Mouse (Mus musculus) liver, postnatal 0 days (tissue): ENCODE results near the gene Eml2. TPM values are rescaled to one million over a fixed set of nuclear protein-coding genes. Genes with fewer than 3 reads are reported as not detected.

Experiments
- ATAC-seq: fragments of 200-750 bp; cut with Nextera tagmentation; 2 replicates; pipeline ENCODE4 v1.8.0; 2017; ENCODE audit warnings: mild to moderate bottlenecking, moderate library complexity
- DNase-seq: peaks from one replicate; pipeline ENCODE4 v3.0.0-alpha.2; 2016
- H3K27ac ChIP-seq: fragments of 300-500 bp; sonication (generic); 2 replicates; pipeline ENCODE4 v1.5.1; 2014; ENCODE audit warnings: antibody characterized with exemption, moderate library complexity, mild to moderate bottlenecking, low read depth
- H3K27me3 ChIP-seq: fragments of 300-500 bp; sonication (generic); 2 replicates; pipeline ENCODE4 v1.6.1; 2014; ENCODE audit warnings: low read length, control low read depth, mixed read lengths; ENCODE audit not compliant: insufficient read depth
- H3K36me3 ChIP-seq: fragments of 300-500 bp; sonication (generic); replicated peaks from 2 replicates; pipeline ENCODE4 v1.6.1; 2014; ENCODE audit warnings: mild to moderate bottlenecking, control low read depth, low read length, moderate library complexity, mixed read lengths; ENCODE audit not compliant: insufficient read depth
- H3K4me1 ChIP-seq: fragments of 300-500 bp; sonication (generic); 2 replicates; pipeline ENCODE4 v1.6.1; 2014; ENCODE audit warnings: antibody characterized with exemption, mild to moderate bottlenecking, control low read depth; ENCODE audit not compliant: insufficient read depth
- H3K4me2 ChIP-seq: fragments of 300-500 bp; sonication (generic); 2 replicates; pipeline ENCODE4 v1.6.1; 2014; ENCODE audit warnings: low read depth, mild to moderate bottlenecking, low read length, moderate library complexity, mixed read lengths
- H3K4me3 ChIP-seq: fragments of 300-500 bp; sonication (generic); 2 replicates; pipeline ENCODE4 v1.5.1; 2014; ENCODE audit warnings: low read depth, low read length
- H3K9ac ChIP-seq: fragments of 300-500 bp; sonication (generic); replicated peaks from 2 replicates; pipeline ENCODE4 v1.6.1; 2014; ENCODE audit warnings: mild to moderate bottlenecking, moderate library complexity
- H3K9me3 ChIP-seq: fragments of 300-500 bp; sonication (generic); 2 replicates; pipeline ENCODE4 v1.6.1; 2016; ENCODE audit warnings: mild to moderate bottlenecking, control low read depth, low read length, mixed read lengths
- CTCF ChIP-seq: sonication (generic); IDR thresholded peaks from 2 replicates; pipeline ENCODE4 v1.5.1; 2016; ENCODE audit warnings: antibody characterized with exemption, low read depth
- EP300 ChIP-seq: IDR thresholded peaks from 2 replicates; pipeline ENCODE4 v1.6.1; 2016; ENCODE audit warnings: antibody characterized with exemption, low read depth, mild to moderate bottlenecking
- WGBS: fragments of 180-500 bp; shearing (Covaris S2); extraction: QIAGEN DNeasy Blood & Tissue Kit; methylation state at CpG from one replicate; pipeline ENCODE4 v1.1.7; 2014; ENCODE audit not compliant: insufficient replicate concordance; 5-methylcytosine and 5-hydroxymethylcytosine counted together
- polyA plus RNA-seq: library from polyadenylated mRNA; unstranded; fragments of >200 nt; fragmentation: Nextera tagmentation; extraction: Ambion mirVana; gene quantifications from 2 replicates; pipeline ENCODE4 v1.2.1, GENCODE M21; 2015

The Eml2 gene
- polyA plus RNA-seq, 1 experiment from 2014 or later = 3.3 TPM

- Histone ChIP-seq H3K27me3 (peaks cover 23% of the 10 kb centered on the region), H3K36me3 (no peaks in the 10 kb centered on the region), H3K27ac (no peak overlapping the region), H3K9ac (no peak overlapping the region), H3K4me2 (no peak overlapping the region), H3K4me3 (no peak overlapping the region), H3K4me1 (peaks cover 9% of the 10 kb centered on the region), H3K9me3 (no peaks in the 10 kb centered on the region)
- DNase-seq (no peak), ATAC-seq (no peak)
- WGBS = 58% methylated on average over 5 of the region's 5 CpGs
- TF ChIP-seq EP300 = no peak
- TF ChIP-seq CTCF = no peak
Observed at GRCm38 (mm10) chr7:19211041-19211675, 34.9 kb downstream of the Eml2 start.

GRCm38 (mm10) chr7:19211996-19212755 lies 36.0 kb downstream of the Eml2 start, which contains the start of gene Gpr4:
Gpr4 (plus strand) TSS chr7:19212538.
- WGBS = 7% methylated on average over 16 of the region's 30 CpGs
- Histone ChIP-seq H3K4me1 (peaks cover 9% of the 10 kb centered on the region), H3K9me3 (no peaks in the 10 kb centered on the region), H3K4me2 (peak within 1 kb of the TSS; percentile 65), H3K4me3 (peak within 1 kb of the TSS; percentile 39), H3K36me3 (no peaks in the 10 kb centered on the region), H3K9ac (0 out of 2 replicates have a peak within 1 kb of the TSS, but pooled peaks have one; percentile 26), H3K27me3 (peaks cover 23% of the 10 kb centered on the region), H3K27ac (no peak within 1 kb of the TSS)
- TF ChIP-seq CTCF (no peak; the same call in 1 of the 2 replicates), EP300 (no peak)
- DNase-seq (peak; percentile 45), ATAC-seq (peak; percentile 47)

GRCm38 (mm10) chr7:19213385-19213784 lies 37.2 kb downstream of the Eml2 start:
- Histone ChIP-seq H3K4me1 (peaks cover 12% of the 10 kb centered on the region), H3K4me2 (peak overlapping the region; percentile 35; the same call in 1 of the 2 replicates), H3K4me3 (no peak overlapping the region), H3K27me3 (peaks cover 23% of the 10 kb centered on the region), H3K27ac (no peak overlapping the region), H3K36me3 (no peaks in the 10 kb centered on the region), H3K9me3 (no peaks in the 10 kb centered on the region), H3K9ac (no peak overlapping the region)
- ATAC-seq (no peak), DNase-seq (no peak)
- TF ChIP-seq CTCF = no peak
- no peak for TF ChIP-seq EP300
- 65% methylated on average over 2 of the region's 2 CpGs for WGBS

- no peak overlapping the region for H3K9ac ChIP-seq
- no peaks in the 10 kb centered on the region for H3K36me3 ChIP-seq
- no peak overlapping the region for H3K27ac ChIP-seq
- ATAC-seq (no peak), DNase-seq (no peak)
- H3K4me3 ChIP-seq = no peak overlapping the region
- H3K4me1 ChIP-seq = peaks cover 12% of the 10 kb centered on the region
- TF ChIP-seq EP300 (no peak), CTCF (no peak)
- WGBS = 48% methylated on average over 7 of the region's 7 CpGs
- peaks cover 23% of the 10 kb centered on the region for H3K27me3 ChIP-seq
- 0 out of 2 replicates have a peak overlapping the region, but pooled peaks have one; percentile 11 for H3K4me2 ChIP-seq
- no peaks in the 10 kb centered on the region for H3K9me3 ChIP-seq
Observed at GRCm38 (mm10) chr7:19214369-19214768, 38.1 kb downstream of the Eml2 start.

- Histone ChIP-seq H3K36me3 (no peaks in the 10 kb centered on the region), H3K4me2 (no peak overlapping the region), H3K27ac (no peak overlapping the region), H3K9ac (no peak overlapping the region), H3K27me3 (peaks cover 23% of the 10 kb centered on the region), H3K4me3 (no peak overlapping the region), H3K9me3 (no peaks in the 10 kb centered on the region), H3K4me1 (peaks cover 12% of the 10 kb centered on the region)
- DNase-seq (no peak), ATAC-seq (no peak)
- WGBS = 36% methylated on average over 9 of the region's 9 CpGs
- TF ChIP-seq CTCF (no peak), EP300 (no peak)
Observed at GRCm38 (mm10) chr7:19214940-19215339, 38.7 kb downstream of the Eml2 start.

- Histone ChIP-seq H3K9ac (no peak overlapping the region), H3K27me3 (peaks cover 12% of the 10 kb centered on the region), H3K36me3 (no peaks in the 10 kb centered on the region), H3K4me3 (no peak overlapping the region), H3K4me2 (no peak overlapping the region), H3K4me1 (peaks cover 3% of the 10 kb centered on the region; the same call in 1 of the 2 replicates), H3K27ac (no peak overlapping the region), H3K9me3 (no peaks in the 10 kb centered on the region)
- no peak for DNase-seq
- 28% methylated on average over 5 of the region's 5 CpGs for whole genome bisulfite sequencing
- TF ChIP-seq CTCF (no peak), EP300 (no peak)
- no peak for ATAC-seq
Observed at GRCm38 (mm10) chr7:19217492-19217891, 41.3 kb downstream of the Eml2 start.
